Mouse (Mus musculus): ENCODE data around the gene Hnrnpm.

GRCm38 (mm10) chr17:33600831-33601230, 85.8 kb downstream of the Hnrnpm start:
- TF ChIP-seq POLR2A (IDR thresholded peaks at IDR 0.05; ENCODE audit: borderline replicate concordance, control insufficient read depth, low read depth, low read length) (no peak), CTCF (IDR thresholded peaks at IDR 0.05; ENCODE audit: control insufficient read depth, insufficient read depth, low read length) (no peak)

All from bone marrow, adult 2 months (tissue).